Mouse (Mus musculus) ES-E14 (cell line): ENCODE measurements around the gene Cdk2.

Experiments
- HCFC1 ChIP-seq: IDR thresholded peaks from 2 replicates; pipeline ENCODE4 v1.6.1; 2012; ENCODE audit warnings: low read length, inconsistent platforms, borderline replicate concordance; ENCODE audit not compliant: insufficient read depth
- ZNF384 ChIP-seq: IDR thresholded peaks from 2 replicates; pipeline ENCODE4 v1.6.1; 2012; ENCODE audit warnings: low read depth, low read length, inconsistent platforms

GRCm38 (mm10) chr10:128731992-128732391 lies 27.2 kb upstream of the Cdk2 start:
- no peak for TF ChIP-seq HCFC1
- no peak for TF ChIP-seq ZNF384
